Mouse (Mus musculus): ENCODE measurements at regions not wholly inside any gene's neighbourhood (a gene's known extent, or its start where the extent isn't known, plus 50 kb on each side); places are given as distances from the start of the nearest gene placed in this dataset.

GRCm38 (mm10) chrX:105228580-105228979 lies 108.4 kb downstream of the Magee1 start:
- DNase-seq (ENCODE audit: low read depth): no peak

- peak; percentile 1 for DNase-seq (ENCODE audit: low read depth)
These were observed 117.0 kb downstream of the Magee1 start for GRCm38 (mm10) chrX:105236982-105237738.

All from induced T-regulatory cell, adult 2 months (primary cell).